Mouse (Mus musculus) CH12.LX (cell line): Measurements from ENCODE around the gene Stub1. TPM values are rescaled to one million over a fixed set of nuclear protein-coding genes. Genes with fewer than 3 reads are reported as not detected.

ENCODE experiments used
- DNase-seq: peaks from one replicate; pipeline ENCODE4 v3.0.0-alpha.2; 2013; ENCODE audit errors: extremely low read depth
- H3K27ac ChIP-seq: 2 replicates; pipeline ENCODE4 v1.5.1; 2012; ENCODE audit warnings: low read depth, mild to moderate bottlenecking, control low read depth, moderate library complexity; ENCODE audit not compliant: insufficient read depth
- H3K27me3 ChIP-seq: replicated peaks from 2 replicates; pipeline ENCODE3; 2012; ENCODE audit warnings: inconsistent platforms
- H3K36me3 ChIP-seq, 2 experiments: replicated peaks in 1 of 2; 2 replicates each; pipeline versions ENCODE3 to v1.6.1; 2012; ENCODE audit warnings: inconsistent platforms in 1 of 2, low read length in 1 of 2, mild to moderate bottlenecking in 1 of 2, mixed read lengths in 1 of 2, moderate library complexity in 1 of 2; ENCODE audit not compliant: control insufficient read depth in 1 of 2, insufficient read depth in 1 of 2
- H3K4me1 ChIP-seq, 2 experiments: 2 replicates each; pipeline ENCODE4 v1.6.1; 2012; ENCODE audit warnings: inconsistent platforms in 1 of 2, moderate library complexity in 1 of 2; ENCODE audit not compliant: insufficient read depth in 2 of 2, control insufficient read depth in 1 of 2
- H3K4me2 ChIP-seq: 2 replicates; pipeline ENCODE4 v1.6.1; 2012; ENCODE audit warnings: low read depth, mild to moderate bottlenecking, control low read depth; ENCODE audit not compliant: poor library complexity, insufficient read depth, severe bottlenecking
- H3K4me3 ChIP-seq, 3 experiments: fragments of 150-350 bp in 1 of 3; sonication (generic) in 1 of 3; replicated peaks in 1 of 3; 2 replicates each; pipeline versions ENCODE3 to v1.5.1; 2011 to 2012; ENCODE audit warnings: low read depth in 2 of 3, low read length in 2 of 3, mild to moderate bottlenecking in 2 of 3, moderate library complexity in 2 of 3, control low read depth in 1 of 3, improper control_type of control experiment in 1 of 3, inconsistent platforms in 1 of 3, mixed read lengths in 1 of 3; ENCODE audit not compliant: poor library complexity in 1 of 3
- H3K79me2 ChIP-seq: replicated peaks from 2 replicates; pipeline ENCODE4 v1.6.1; 2012; ENCODE audit warnings: mild to moderate bottlenecking, moderate library complexity; ENCODE audit not compliant: control insufficient read depth, poor library complexity, insufficient read depth, severe bottlenecking; ENCODE audit errors: extremely low read depth
- H3K9ac ChIP-seq: 2 replicates; pipeline ENCODE4 v1.6.1; 2012; ENCODE audit warnings: low read depth, mild to moderate bottlenecking, control low read depth, moderate library complexity; ENCODE audit not compliant: insufficient read depth
- H3K9me3 ChIP-seq: replicated peaks from 2 replicates; pipeline ENCODE3; 2012; ENCODE audit warnings: low read length, inconsistent platforms, mixed read lengths
- CTCF ChIP-seq, 2 experiments: IDR thresholded peaks in 1 of 2; conservative IDR thresholded peaks in 1 of 2; 2 replicates each; pipeline ENCODE4 v1.5.1; 2011 to 2012; ENCODE audit warnings: low read depth in 2 of 2, low read length in 2 of 2, improper control_type of control experiment in 1 of 2, inconsistent platforms in 1 of 2, mild to moderate bottlenecking in 1 of 2, moderate library complexity in 1 of 2
- EP300 ChIP-seq: IDR thresholded peaks from 2 replicates; pipeline ENCODE4 v1.6.1; 2011; ENCODE audit warnings: low read length, improper control_type of control experiment
- ETS1 ChIP-seq: conservative IDR thresholded peaks from 2 replicates; pipeline ENCODE4 v1.6.1; 2012; ENCODE audit warnings: low read depth, mild to moderate bottlenecking, inconsistent platforms, low read length, improper control_type of control experiment, moderate library complexity
- GABPA ChIP-seq: IDR thresholded peaks from 2 replicates; pipeline ENCODE4 v1.6.1; 2012; ENCODE audit warnings: low read depth, low read length, improper control_type of control experiment, inconsistent platforms; ENCODE audit not compliant: insufficient replicate concordance
- HCFC1 ChIP-seq: IDR thresholded peaks from 2 replicates; pipeline ENCODE4 v1.6.1; 2012; ENCODE audit warnings: low read depth, mild to moderate bottlenecking, inconsistent platforms, low read length, improper control_type of control experiment
- JUN ChIP-seq: IDR thresholded peaks from 2 replicates; pipeline ENCODE4 v1.6.1; 2011; ENCODE audit warnings: low read depth, mild to moderate bottlenecking, low read length, improper control_type of control experiment, moderate library complexity; ENCODE audit not compliant: insufficient read depth
- JUND ChIP-seq: conservative IDR thresholded peaks from 2 replicates; pipeline ENCODE4 v1.6.1; 2011; ENCODE audit warnings: low read depth, low read length, improper control_type of control experiment
- MYC ChIP-seq: IDR thresholded peaks from 2 replicates; pipeline ENCODE4 v1.6.1; 2011; ENCODE audit warnings: low read depth, mild to moderate bottlenecking, improper control_type of control experiment, low read length
- POLR2A ChIP-seq: IDR thresholded peaks from 2 replicates; pipeline ENCODE4 v1.6.1; 2011; ENCODE audit warnings: low read depth, mild to moderate bottlenecking, improper control_type of control experiment, low read length
- POLR2AphosphoS2 ChIP-seq: IDR thresholded peaks from 2 replicates; pipeline ENCODE4 v1.6.1; 2011; ENCODE audit warnings: low read depth, low read length, improper control_type of control experiment
- UBTF ChIP-seq: IDR thresholded peaks from 2 replicates; pipeline ENCODE4 v1.6.1; 2012; ENCODE audit warnings: low read depth, mild to moderate bottlenecking, inconsistent platforms, low read length, improper control_type of control experiment, moderate library complexity
- ZNF384 ChIP-seq: IDR thresholded peaks from 2 replicates; pipeline ENCODE4 v1.6.1; 2012; ENCODE audit warnings: low read depth, low read length, improper control_type of control experiment, inconsistent platforms
- dilution Hi-C: fragments of 300-500 bp; cut with MboI; formaldehyde crosslinking; loops from 2 replicates; pipeline ENCODE4 v1.14.3; 2020; ENCODE audit warnings: low sequenced_read_pairs; ENCODE audit not compliant: extremely low pct_unique_long_range_greater_than_20kb, extremely low pct_ligation_motif_present
- in situ Hi-C: fragments of 300-500 bp; cut with MboI; formaldehyde crosslinking; loops from 3 replicates; pipeline ENCODE4 v1.14.3; 2019; ENCODE audit warnings: low sequenced_read_pairs, low pct_ligation_motif_present, low pct_unique_long_range_greater_than_20kb, mixed read lengths
- polyA plus RNA-seq: library from polyadenylated mRNA; unstranded; fragments of >175 nt; gene quantifications from 2 replicates; pipeline ENCODE4 v1.2.1, GENCODE M21; 2012; ENCODE audit warnings: low read depth; ENCODE audit not compliant: insufficient read length
- total RNA-seq, 2 experiments: library from RNA; depleted of rRNA; stranded (reverse); fragments of 300-350 nt in 1 of 2; fragments of >200 nt in 1 of 2; gene quantifications; 2 replicates each; pipeline ENCODE4 v1.2.3; 2012 to 2014

The Stub1 gene
- total and polyA plus RNA-seq, 3 experiments = 62.9 to 98.3 (median 84.8) TPM

GRCm38 (mm10) chr17:25839455-25840235 lies 6.4 kb upstream of the Stub1 start:
- no peak overlapping the region for H3K4me3 ChIP-seq
- H3K9ac ChIP-seq = no peak overlapping the region
- TF ChIP-seq POLR2A (no peak), JUND (no peak), UBTF (no peak), GABPA (no peak), CTCF (conservative IDR thresholded peaks at IDR 0.05 in 1 of 2, IDR thresholded peaks at IDR 0.05 in 1 of 2; ENCODE audit: low read depth in 2 of 2, low read length in 2 of 2) (no peak), ZNF384 (no peak)
- TF ChIP-seq, all 38 proteins: peak for 0
- Histone ChIP-seq H3K4me2 (no peak overlapping the region), H3K36me3 (peaks cover 73 to 84% of the 10 kb centered on the region in 2 experiments), H3K27ac (no peak overlapping the region), H3K27me3 (no peaks in the 10 kb centered on the region), H3K4me1 (peaks cover 14 to 15% of the 10 kb centered on the region in 2 experiments), H3K9me3 (no peaks in the 10 kb centered on the region), H3K79me2 (peaks cover 14% of the 10 kb centered on the region)
- DNase-seq = no peak
- dilution Hi-C loops = no loop called here
- in situ Hi-C loops = no loop called here

- H3K79me2 ChIP-seq = peaks cover 10% of the 10 kb centered on the region
- H3K9me3 ChIP-seq = no peaks in the 10 kb centered on the region
- no peak overlapping the region for H3K4me3 ChIP-seq
- H3K27ac ChIP-seq = no peak overlapping the region
- no peak for DNase-seq
- H3K9ac ChIP-seq = no peak overlapping the region
- TF ChIP-seq POLR2AphosphoS2 (no peak), MYC (no peak), HCFC1 (no peak), POLR2A (no peak), EP300 (no peak), JUN (no peak), UBTF (no peak)
- TF ChIP-seq, all 38 proteins: peak for 0
- no peak overlapping the region for H3K4me2 ChIP-seq
- dilution Hi-C loops (no loop called here), in situ Hi-C loops (no loop called here)
- no peaks in the 10 kb centered on the region for H3K27me3 ChIP-seq
- H3K4me1 ChIP-seq = peaks cover 16 to 21% of the 10 kb centered on the region in 2 experiments
- H3K36me3 ChIP-seq = peaks cover 74 to 87% of the 10 kb centered on the region in 2 experiments
Measured at GRCm38 (mm10) chr17:25838904-25839303, 5.7 kb upstream of the Stub1 start.

GRCm38 (mm10) chr17:25837533-25837932 lies 4.3 kb upstream of the Stub1 start:
- no peak overlapping the region for H3K27ac ChIP-seq
- DNase-seq = no peak
- no peak overlapping the region for H3K9ac ChIP-seq
- no peaks in the 10 kb centered on the region; the same call in none of the 2 replicates for H3K79me2 ChIP-seq
- no peak overlapping the region for H3K4me3 ChIP-seq
- no peak overlapping the region for H3K4me2 ChIP-seq
- TF ChIP-seq ETS1 = no peak
- peaks cover 73 to 81% of the 10 kb centered on the region in 2 experiments for H3K36me3 ChIP-seq
- in situ Hi-C loops = no loop called here
- H3K27me3 ChIP-seq = no peaks in the 10 kb centered on the region
- dilution Hi-C loops = no loop called here
- H3K4me1 ChIP-seq = peaks cover 9 to 18% of the 10 kb centered on the region in 2 experiments
- no peaks in the 10 kb centered on the region for H3K9me3 ChIP-seq
